Mouse (Mus musculus) thymus, postnatal 10 days (tissue): ENCODE results near the gene Gm21773.
"Not testable (repeated sequence)": the region's sequence is repeated elsewhere in the genome, so short reads cannot be mapped to it uniquely, and the experiment has no call there.

ENCODE experiments used
- DNase-seq, 2 experiments: peaks; one replicate each; pipeline ENCODE4 v3.0.0; 2021; ENCODE audit warnings: low spot score in 2 of 2

Gene Gm21773

GRCm38 (mm10) chrY:25309260-25309659 lies at the start of gene Gm21773:
Gene Gm21773, minus strand, starts transcription at chrY:25309360.
- not testable (repeated sequence) for DNase-seq
